Mouse (Mus musculus) cerebellum, adult 18-20 months (tissue): Measurements from ENCODE around the gene Abcc12.

Experiments
- DNase-seq, 2 experiments: peaks; one replicate each; pipeline ENCODE4 v3.0.0; 2021

Gene Abcc12

DNA sequence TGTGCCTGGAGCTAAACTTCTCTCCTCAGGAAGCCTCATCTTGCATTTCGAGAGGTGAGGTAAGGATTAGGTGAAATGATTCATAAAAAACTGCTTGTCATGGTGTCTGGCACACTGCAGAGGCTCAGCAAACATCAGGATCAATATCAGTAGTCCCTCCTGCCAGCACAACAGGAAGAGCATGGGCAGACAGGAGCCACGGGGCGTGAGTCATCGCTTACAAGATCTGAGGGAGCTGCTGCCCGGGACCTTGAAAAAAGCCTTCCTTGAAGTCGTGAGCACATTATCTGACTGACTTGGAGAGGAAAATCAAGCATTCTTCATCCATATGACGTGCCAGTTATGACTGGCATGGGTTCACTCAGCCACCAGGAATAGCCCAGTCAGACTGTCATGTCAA is 79.1 kb downstream of the Abcc12 start:
- no peak for DNase-seq

DNA sequence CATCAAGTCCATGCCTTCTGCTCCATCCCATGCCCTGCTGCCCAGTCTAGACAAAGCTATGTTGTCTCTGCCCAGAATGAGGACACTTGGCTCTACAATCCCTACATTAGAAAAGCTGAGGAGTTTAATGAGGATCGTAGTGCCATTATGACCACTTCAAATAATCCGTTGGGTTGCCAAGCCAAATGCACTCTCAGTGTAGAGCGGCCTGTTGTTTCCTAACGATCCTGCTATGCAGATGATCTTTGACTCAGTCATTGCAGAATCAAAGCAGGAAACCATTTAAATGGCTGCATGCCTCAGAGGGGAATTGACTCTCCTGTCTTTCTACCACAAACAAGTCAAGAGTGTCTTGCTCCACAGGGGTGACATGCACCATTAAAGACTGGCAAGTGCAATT is 85.4 kb downstream of the Abcc12 start:
- no peak for DNase-seq

DNA sequence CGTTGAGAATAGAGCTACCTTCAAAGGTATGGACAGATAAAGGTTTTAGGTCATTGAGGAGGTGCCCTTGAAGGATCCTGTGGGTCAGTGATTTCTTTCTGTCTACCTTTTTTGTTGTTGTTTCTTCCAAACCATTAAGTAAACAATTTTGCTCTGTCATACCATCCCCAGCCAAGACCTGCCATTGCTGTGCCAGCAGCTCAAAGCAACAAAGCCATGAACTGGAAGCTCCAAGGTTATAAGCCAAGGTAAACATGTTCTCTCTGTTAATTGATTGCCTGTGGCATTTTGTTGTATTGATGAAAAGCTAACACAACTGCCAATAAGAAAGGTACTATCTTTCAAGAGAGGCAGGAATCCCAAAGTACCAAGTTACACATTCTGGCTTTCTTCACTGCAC is 86.6 kb downstream of the Abcc12 start:
- no peak for DNase-seq

DNA sequence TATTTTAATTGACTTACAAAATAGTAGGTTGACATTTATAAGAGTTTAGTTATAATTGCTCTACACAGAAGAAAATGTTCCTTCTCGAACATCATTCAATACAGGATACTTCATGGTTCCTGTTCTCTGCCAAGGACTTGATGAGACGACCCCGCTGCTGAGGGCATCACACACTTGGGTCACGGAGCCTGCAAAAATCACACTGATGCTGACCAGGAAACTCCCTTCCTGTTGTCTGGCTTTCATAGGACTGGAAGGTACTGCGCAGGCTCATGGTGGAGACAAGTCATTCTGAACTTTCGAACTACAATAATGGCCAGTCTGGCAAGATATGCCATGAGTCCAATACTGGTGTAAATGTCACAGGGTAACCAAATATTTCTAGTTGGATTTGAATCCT is 95.1 kb downstream of the Abcc12 start:
- DNase-seq, result no peak

DNA sequence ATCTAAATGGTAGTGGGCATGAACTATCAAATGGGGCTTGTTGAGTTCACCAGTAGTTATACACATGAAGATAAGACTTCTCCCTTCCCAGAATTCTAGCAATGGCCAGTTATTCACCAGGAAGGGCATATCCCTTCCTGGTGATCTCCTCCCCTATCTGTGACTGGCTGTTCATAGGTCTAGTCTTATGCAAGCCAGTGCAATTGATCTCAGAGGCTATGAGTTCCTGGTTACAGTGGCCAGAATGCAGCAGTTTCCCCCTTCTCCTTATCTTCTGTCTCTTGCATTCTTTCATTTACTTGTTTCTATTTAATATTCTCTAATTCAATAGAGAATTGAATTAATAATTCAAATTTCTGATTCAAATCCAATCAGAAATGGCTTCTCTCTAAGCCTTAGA is 96.2 kb downstream of the Abcc12 start:
- DNase-seq, result no peak

DNA sequence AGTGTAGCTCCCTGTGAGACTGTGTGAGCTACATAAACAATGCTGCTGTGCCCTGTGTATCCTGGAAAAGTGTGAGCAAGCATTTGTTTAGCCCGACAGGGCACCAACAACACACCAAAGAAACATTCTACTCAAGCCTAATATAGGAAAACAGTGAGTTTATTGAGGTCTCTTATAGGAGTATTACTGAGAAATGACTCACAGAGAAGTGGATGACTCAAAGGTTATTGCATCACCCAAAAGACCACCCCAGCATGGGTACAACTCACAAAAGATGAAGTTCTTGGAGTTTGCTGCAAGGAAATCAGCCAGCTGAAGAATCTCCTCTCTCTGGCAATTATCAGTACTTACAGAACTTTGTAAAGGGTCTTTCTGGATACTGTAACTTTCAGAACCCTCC is 98.4 kb downstream of the Abcc12 start:
- no peak for DNase-seq

DNA sequence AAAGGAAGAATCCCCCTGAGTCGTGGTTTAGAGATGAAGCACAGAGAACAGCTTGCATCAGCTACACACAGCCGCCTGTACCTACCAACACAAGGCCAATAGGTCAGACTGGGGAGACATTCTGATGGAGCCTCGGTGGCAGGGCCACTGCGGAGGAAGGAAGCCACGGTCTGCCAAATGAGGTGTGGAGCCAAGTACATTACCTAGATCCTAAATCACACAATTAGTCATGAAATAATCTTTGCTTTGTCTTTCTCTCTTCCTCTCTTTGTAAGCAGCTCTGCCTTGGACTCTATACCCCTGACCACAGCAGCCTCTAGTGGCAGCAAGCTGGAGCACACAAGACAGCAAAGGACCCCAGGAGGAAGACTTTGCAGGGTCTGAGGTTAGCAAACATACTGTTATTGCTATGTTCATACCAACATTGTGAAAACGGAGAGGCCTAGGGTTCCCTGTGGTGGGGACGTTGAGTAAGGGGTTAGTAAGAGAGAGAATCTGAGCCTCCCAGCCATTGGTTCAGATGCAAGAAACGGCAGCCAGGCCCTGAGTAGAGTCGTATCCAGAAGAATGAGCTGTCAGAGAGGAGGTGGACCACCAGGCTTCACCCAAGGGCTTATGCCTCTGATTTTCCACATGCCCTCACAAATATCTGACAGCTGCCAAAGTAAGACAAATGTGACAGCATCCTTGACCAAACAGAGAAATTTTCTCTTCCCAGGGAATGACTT is 104.6 kb downstream of the Abcc12 start:
- peak; percentile 74 to 75 for DNase-seq

DNA sequence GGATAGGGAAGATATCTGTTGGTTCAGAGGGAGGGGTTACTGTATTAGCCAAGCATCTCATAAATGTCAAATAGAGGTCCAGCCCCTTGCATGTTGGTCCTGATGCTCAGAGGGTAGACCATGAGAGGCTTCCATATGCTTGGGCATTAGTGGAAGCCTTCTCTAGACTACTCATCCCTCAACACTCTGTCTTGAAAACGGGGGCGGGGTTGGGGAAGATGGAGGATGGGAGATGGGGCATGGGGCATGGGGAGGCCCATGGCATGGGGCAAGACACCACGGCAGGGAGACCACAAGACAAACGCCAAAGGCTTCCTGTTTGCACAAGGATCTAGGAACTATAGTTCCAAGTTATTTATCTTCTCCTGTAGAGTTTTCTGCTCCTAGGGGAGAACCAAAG is 106.0 kb downstream of the Abcc12 start:
- DNase-seq, result no peak

DNA sequence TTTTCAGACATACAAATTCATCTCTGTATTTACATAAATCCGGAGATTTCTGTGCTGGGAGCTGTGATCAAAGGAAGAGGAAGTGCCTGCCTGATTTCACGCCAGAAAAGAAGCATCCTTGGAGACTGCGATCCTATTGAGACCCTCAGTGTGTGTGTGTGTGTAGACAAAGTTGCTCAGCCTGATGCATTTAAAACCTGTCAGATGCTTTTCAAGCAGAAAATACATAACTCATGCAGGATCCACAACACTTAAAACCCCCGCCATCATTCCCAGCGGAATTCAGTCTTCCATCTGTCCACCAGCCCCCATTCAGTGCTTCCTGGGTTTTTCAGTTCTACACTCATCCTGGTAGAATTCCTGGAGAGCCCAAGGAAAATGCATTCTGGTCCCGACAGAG is 107.4 kb downstream of the Abcc12 start:
- DNase-seq, result no peak

DNA sequence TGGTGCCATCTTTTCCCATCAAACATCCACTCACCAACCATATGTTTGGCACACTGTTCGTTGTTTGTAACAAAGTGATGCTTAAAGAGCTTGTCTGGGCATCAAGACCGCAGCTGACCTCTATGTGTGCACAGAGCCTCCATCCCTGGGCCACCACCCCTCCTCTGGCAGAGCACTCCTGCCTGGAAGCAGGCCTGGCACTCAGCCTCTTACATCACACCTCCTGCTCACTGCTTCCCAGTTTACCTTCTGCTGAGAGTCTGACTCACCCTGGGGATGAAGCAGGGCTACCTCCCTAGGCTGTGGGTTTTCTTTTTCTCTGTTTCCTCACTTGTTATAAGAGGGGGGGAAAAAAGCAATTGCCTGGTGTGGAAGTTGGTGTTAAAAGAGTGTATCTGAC is 109.8 kb downstream of the Abcc12 start:
- DNase-seq, result peak; percentile 68 to 78

DNA sequence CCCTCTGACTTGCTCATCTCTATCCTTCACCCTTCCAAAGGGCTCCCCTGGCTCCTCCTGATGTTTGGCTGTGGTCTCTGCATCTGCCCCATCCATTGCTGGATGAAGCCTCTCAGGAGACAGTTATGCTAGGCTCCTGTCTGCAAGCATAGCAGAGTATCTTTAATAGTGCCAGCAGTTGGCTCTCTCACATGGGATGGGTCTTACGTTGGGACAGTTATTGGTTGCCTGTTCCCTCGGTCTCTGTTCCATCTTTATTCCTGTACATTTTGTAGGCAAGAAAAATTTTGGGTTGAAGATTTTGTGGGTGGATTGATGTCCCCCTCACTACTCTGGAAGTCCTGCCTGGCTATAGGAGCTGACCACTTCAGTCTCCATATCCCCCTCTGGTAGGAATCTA is 117.3 kb downstream of the Abcc12 start:
- DNase-seq, result no peak

DNA sequence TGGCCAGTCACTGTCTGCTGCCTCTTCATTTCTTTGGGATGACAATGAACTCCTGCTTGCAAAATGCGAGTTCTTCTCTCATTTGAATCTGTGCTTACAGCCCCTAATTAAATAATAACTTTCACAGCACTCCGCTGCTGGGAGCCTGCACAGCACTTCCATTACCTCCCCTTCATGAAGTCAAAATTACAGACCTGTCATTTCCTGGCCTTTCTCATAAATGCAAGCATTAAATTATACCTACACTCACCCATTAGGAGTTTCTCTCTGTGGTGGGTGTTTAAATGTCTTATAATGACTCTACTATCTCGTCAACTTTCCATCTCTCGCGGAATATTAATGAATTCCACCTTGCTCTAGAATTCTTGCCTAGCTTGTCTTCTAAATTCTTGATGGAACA is 120.1 kb downstream of the Abcc12 start:
- DNase-seq, result no peak

DNA sequence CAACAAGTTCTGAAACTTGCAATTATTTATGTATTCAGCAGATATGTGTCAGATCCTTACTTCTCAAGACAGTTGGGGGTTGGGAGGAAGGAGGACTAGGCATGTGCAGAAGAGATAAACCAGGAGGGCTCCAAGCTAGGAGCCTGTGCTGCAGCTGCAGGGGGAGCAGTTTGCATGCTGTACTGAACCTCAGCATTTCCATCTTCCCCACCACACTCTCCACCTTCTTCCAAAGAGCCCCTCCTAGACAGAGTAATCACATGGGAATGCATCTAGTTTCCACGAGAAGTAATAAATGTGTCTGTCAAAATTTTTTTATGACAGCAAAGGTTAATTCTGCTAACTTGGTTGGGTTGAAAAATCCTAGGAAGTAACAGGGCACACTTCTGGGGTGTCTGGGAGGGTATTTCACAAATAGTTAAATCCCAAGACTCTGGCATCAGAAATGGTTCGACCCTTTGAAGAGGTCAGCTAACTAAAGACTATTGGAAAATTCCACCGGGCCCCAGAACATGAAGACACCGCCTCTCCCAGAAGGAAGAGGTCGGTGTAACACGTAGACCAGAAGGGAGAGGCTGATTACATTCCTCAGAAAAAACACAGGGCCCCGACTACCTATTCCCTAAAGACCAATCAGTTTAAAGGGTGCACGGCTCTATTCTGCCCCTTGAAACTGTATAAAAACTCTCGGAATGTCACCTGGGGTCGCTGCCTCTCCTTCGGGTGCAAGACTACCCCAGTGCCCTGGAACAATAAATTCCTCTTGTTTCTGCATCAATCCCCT is 126.6 kb downstream of the Abcc12 start:
- no peak for DNase-seq

DNA sequence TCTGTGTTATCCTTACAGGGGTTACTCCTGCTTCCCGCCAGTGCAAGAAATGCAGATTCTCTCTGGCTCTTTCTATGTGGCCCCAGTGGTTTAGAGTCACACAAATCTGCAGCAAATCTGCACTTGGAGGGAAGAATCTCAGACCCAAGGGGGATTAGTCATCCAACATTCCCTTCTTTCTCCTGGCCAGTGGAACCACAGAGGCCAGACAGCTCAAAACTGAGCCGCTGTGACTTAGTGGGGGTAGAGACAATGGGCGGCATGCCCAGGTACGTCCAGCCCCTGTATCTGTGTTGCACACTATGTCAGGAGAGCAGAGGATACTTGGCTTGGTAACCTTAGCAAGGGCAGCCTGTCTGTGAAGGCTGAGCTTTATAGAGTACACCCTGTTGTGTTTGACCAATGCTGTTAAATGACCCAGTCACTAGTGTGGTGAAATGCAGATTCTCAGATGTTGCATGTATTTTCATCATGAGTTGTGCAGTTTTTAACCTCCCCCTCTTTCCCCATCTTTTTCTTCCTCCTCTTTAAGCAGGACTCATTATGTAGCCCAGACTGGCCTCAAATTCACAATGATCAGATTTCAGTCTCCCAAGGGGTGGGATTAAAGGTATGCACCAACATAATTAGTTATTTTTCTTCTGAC is 130.5 kb downstream of the Abcc12 start:
- DNase-seq, result no peak

DNA sequence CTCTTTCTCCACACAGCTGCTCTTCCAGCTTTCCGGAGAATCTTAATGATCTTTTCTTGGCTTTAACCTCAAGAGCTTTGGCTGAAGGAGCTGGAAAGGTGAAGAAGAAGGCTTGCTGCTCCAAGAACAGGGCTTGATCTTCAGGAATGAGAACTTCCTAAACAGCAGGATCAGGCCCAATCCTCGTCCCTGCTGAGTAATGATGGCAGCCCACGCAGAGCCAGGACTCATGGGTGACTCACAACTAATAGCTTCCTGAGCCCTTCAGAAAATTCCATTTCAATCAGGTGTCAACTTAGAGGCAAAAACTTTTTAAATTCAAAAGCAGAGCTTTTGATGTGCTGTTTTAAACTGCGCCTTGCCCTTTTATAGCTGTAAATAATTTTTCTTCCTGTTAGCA is 135.0 kb downstream of the Abcc12 start:
- no peak for DNase-seq

DNA sequence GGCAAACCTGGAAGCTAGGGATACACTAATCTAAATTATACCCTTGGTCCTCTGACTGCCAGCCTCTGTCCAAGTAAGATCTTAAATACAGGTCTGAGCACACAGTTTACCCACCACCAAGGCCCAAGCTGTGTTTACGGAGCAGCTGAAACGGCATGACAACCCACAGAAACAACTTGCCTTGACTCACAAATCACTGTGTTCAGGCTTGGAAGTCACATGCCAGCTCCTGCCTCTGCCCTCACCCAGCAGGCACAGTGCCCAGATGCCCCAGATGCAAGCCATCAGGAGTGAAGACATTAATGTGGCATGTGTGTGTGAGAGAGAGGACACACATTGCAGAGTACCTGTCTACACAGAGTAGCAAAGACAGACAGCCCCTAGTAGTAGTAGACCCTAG is 136.7 kb downstream of the Abcc12 start:
- no peak for DNase-seq

DNA sequence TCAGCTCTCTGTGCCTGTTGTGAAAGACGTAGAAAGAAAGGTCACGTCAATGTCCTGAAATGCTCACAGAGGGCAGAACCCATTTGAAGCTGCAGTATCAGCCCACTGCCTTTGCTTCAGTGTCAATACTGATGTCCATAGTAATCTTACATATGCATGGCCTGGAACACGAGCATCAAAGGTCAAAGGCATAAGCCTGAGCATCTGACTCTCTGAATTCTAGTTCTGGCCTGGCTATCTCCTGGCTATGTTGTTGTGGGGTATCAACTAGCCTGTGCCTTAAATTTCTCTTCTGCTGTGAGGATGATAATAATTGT is 141.5 kb downstream of the Abcc12 start:
- no peak for DNase-seq

DNA sequence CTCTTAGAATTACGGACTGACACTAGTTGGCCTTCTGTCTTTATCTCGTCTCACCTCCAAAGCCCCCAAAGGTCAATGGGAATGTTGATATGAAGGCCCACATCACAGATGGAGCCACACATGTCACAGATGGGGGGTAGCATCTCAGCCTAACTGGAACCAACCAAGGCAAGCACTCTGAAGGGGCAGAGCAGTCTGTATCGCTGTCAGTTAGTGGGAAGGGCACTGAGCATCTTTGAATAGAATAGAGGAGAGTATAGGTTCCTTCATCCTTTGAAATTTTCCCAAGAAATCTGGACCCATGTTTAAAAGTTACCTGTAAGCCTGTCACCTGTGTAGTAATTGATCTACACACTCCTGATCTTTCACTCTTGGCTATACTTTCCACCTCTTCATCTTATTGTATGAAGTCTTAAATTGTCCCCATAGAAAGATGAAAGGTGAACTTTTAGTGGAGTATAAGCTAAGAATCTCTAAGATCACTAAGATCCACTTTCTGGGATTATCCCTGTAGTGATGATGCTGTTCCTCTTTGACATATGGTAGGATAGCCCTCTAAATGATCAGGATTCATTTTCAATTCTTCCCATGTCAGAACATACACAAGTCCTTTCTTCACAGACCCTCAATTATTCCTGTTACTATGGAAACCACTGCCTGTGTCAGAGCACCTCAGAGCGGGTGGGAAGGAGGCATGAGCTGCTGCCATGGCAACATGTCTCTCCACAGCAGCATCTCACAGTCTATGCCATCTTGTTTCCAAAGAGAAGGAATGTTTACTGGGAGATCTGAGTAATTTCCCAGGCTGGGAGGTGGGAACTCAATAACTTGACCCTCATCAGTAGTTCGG is 142.1 kb downstream of the Abcc12 start:
- DNase-seq, result no peak

DNA sequence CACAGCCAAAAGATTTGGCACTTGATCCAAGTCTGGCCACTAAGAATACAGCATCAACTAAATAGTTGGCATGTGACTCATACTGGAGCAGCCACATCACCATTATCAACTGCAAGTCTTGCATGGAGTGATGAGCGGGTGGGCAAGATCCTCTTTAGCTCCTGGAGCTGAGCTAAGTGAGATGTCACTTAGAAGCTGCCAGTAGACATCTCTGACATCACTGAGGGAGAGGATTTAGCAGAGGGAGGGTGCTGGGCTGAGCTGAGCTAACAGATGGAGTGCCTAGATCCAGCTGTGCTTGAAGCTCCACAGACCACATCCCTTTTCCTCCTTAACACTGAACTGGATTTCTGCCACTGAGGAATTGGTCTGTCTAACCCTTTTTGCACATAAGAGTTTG is 143.1 kb downstream of the Abcc12 start:
- DNase-seq, result no peak
